Mouse (Mus musculus): ENCODE measurements around the gene Kif18a.

Kif18a gene

DNA sequence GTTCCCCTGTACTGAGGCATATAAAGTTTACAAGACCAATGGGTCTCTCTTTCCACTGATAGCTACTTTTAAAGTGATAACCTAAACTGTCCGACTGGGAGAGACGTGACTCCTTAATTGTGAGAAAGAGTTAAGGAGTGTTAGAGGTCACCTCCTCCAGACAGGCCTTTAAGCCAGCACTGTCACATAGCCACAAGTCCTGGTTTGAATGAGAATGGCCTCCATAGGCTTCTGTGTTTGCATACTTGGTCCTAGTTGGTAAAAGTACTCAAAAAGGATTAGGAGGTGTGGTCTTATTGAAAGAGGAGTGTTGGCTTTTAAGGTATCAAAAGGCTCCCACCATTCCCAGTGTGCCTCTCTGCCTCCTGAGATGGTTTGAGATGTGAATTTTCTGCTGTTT lies 94.3 kb downstream of the Kif18a start:
- no peak for DNase-seq (ENCODE audit: low spot score)

DNA sequence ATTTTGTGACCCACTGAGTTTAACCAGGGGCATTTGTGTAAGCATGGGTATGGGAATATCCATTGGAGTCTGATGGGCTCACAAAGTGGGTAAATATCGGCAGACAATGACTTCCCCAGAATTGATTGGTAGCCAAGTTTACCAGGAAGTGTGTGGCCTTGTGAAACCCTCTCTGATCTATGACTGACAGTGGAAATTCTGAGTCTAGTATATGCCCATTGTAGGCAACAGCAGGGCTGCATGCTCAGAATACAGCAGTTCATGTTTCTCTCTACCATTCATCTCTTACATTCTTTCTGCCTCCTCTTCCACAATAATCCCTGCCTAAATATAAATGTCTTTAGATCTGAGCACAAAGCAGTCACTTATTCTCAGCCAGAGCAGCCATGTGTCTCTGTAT lies 103.5 kb downstream of the Kif18a start:
- DNase-seq (ENCODE audit: low spot score) = no peak

DNA sequence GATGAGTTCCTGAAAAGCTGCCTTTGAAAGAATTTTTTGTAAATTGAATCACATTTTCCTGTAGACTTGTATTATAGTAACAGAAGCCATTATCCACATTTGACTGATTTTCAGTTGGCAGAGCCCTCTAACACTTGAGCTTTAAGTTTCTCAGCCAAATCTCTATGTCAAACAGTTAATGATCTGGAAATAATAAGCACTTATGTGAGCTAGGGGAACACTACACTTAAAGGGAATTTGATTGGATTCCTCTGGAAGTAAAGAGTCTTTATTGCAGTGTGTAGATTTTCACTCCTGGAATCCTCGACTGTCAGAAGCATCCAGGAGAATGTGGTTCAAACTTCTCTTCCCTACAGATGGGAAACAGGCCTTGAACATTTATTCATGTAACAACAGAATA lies 105.7 kb downstream of the Kif18a start:
- DNase-seq (ENCODE audit: low spot score) = no peak

DNA sequence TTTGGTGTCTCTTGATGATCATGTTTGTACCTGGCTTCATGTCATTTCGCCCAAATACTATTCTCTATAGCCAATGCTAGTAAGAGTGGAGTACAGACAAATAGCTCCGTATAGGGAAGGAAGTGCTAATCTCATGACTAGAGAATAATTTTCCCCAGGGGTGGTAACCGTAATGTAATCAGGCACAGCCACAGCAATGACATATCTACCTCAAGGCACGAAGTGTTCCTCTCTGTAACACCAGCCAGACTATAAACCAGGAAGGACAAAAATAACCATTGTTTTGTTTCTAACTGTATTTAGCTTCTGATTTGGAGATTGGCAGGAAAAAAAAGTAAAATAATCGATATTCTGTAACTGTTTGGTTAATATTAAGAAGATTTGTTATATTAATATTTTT lies 108.2 kb downstream of the Kif18a start:
- DNase-seq (ENCODE audit: low spot score) = no peak

DNA sequence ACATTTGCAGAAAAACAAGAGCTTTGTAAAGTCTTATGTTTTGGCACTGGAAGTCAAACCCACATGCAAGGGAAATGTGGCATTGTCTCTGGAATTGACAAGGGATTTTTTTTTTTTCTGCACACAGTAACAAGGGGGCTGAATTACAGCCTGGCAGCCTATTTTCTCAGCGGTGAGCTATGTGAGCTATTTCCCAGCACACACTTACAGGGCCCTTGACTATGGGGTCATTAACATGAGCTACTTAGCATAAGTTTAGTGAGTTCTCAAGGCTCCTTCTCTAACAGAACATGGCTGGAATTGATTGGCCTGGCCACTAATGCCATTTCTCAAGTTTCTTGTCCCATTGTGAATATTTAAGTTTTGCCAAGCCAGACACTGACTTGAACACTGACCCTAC lies 109.4 kb downstream of the Kif18a start:
- DNase-seq (ENCODE audit: low spot score) = no peak

All from spleen, adult 12 weeks (tissue).